Mouse (Mus musculus): Measurements from ENCODE around the gene Polr1e.

- TF ChIP-seq CTCF (IDR thresholded peaks at IDR 0.05; ENCODE audit: borderline replicate concordance, insufficient read depth, low read length), result no peak
- TF ChIP-seq POLR2A (IDR thresholded peaks at IDR 0.05; ENCODE audit: low read depth, low read length), result no peak
Observed at GRCm38 (mm10) chr4:45084895-45085290, 66.5 kb downstream of the Polr1e start.

Measured in embryonic fibroblast, embryonic 13.5 days (primary cell).